Comparison of ENCODE assay signal across 8 mouse cellular contexts in the genomic region with DNA sequence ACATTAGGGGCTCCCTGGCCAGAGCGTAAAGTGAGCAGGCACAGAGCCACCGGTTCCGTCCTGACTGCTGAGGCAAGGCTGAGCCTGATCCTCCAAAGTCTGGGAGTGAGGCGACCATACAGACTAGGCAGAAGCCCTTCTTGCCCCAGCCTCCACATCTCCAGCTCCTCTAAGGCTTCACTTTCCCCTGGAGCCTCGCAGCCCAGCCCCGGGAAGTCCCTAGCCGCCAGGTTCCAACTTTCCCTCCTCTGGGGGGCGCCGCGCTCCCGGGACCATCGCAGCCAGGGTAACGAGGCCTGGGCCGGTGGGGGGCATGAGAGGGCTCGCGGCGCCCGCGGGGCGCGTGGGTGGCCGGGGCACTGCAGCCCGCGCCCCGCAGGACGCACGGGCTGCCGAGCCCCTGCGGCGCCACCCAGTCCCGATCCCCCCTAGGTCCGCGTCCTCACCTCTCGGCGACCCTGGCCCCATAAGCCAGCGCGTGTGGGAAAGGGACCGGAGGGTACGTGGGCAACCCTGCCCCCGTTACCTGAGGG. TPM values are rescaled to one million over a fixed set of nuclear protein-coding genes. Genes with fewer than 3 reads are reported as not detected.
DNase-seq lines count a peak whose midpoint lies in the region; ATAC-seq and TF ChIP-seq lines count a peak whose summit lies in the region.

No protein-coding gene starts in this region.

- H3K27me3 ChIP-seq in hindbrain, embryonic 11.5 days (ENCODE audit: control insufficient read depth, insufficient read depth, low read length): no peaks in the 10 kb centered on the region
- H3K27me3 ChIP-seq in lung, postnatal 0 days (replicated peaks; ENCODE audit: insufficient read depth, low read length): no peaks in the 10 kb centered on the region

- no peak for TF ChIP-seq EP300 in lung, postnatal 0 days (IDR thresholded peaks at IDR 0.05)

- H3K27ac ChIP-seq in hindbrain, embryonic 11.5 days (ENCODE audit: low read depth, low read length): peak overlapping the region; percentile 73
- H3K27ac ChIP-seq in lung, postnatal 0 days (ENCODE audit: low read length): peak overlapping the region; percentile 96

- peak; percentile 83 for TF ChIP-seq CTCF in lung, postnatal 0 days (IDR thresholded peaks at IDR 0.05)

- H3K4me3 ChIP-seq in hindbrain, embryonic 11.5 days (ENCODE audit: low read depth, low read length): peak overlapping the region; percentile 69
- H3K4me3 ChIP-seq in lung, postnatal 0 days (ENCODE audit: low read depth, low read length): peak overlapping the region; percentile 90

- no peaks in the 10 kb centered on the region for H3K36me3 ChIP-seq in hindbrain, embryonic 11.5 days (ENCODE audit: control insufficient read depth, insufficient read depth, low read length)
- no peaks in the 10 kb centered on the region for H3K36me3 ChIP-seq in lung, postnatal 0 days (ENCODE audit: insufficient read depth, low read length)

- peak; percentile 88 for DNase-seq in NIH3T3 (ENCODE audit: low read depth)
- peak; percentile 85 for DNase-seq in cerebellum, adult 9-11 months
- peak; percentile 56 to 81 for DNase-seq in frontal cortex, postnatal 10 days (ENCODE audit: low spot score in 2 of 2)
- DNase-seq in hindbrain, embryonic 11.5 days (ENCODE audit: low spot score): peak; percentile 82
- peak; percentile 85 to 91 for DNase-seq in layer of hippocampus, postnatal 10 days (ENCODE audit: low spot score in 2 of 2)
- peak; percentile 90 for DNase-seq in lung, postnatal 0 days (ENCODE audit: low spot score)
- DNase-seq in ovary, adult 18-20 months (ENCODE audit: low spot score): peak; percentile 71
- peak; percentile 82 for DNase-seq in thymus, postnatal 0 days (ENCODE audit: low spot score)

- H3K9ac ChIP-seq in hindbrain, embryonic 11.5 days (ENCODE audit: low read depth, low read length): peak overlapping the region; percentile 64
- peak overlapping the region; percentile 77 for H3K9ac ChIP-seq in lung, postnatal 0 days (replicated peaks; ENCODE audit: low read depth)

- under 1% methylated on average over 39 of the region's 40 CpGs for WGBS in hindbrain, embryonic 11.5 days
- 3% methylated on average over 25 of the region's 40 CpGs for WGBS in lung, postnatal 0 days

- peak overlapping the region; percentile 68 for H3K4me2 ChIP-seq in hindbrain, embryonic 11.5 days (replicated peaks; ENCODE audit: low read depth, low read length)
- peak overlapping the region; percentile 57 for H3K4me2 ChIP-seq in lung, postnatal 0 days (replicated peaks; ENCODE audit: low read depth, low read length)

- H3K9me3 ChIP-seq in hindbrain, embryonic 11.5 days (ENCODE audit: control insufficient read depth, low read length): no peaks in the 10 kb centered on the region
- H3K9me3 ChIP-seq in lung, postnatal 0 days (ENCODE audit: low read length): no peaks in the 10 kb centered on the region

- H3K4me1 ChIP-seq in hindbrain, embryonic 11.5 days (replicated peaks; ENCODE audit: control insufficient read depth, insufficient read depth, low read length): 0 out of 2 replicates have a peak, but pooled peaks cover 1% of the 10 kb centered on the region
- H3K4me1 ChIP-seq in lung, postnatal 0 days (ENCODE audit: insufficient read depth, low read depth, low read length): peaks cover 21% of the 10 kb centered on the region; the same call in 1 of the 2 replicates

- ATAC-seq in hindbrain, embryonic 11.5 days (ENCODE audit: low FRiP score): peak; percentile 86
- ATAC-seq in lung, postnatal 0 days: peak; percentile 64

RNA-seq across cellular contexts. Expression of gene Peak1, which starts 0.4 kb away (rescaled TPM):
- polyA plus RNA-seq in hindbrain, embryonic 11.5 days (2014; fragmentation: Nextera tagmentation; extraction: Ambion mirVana): 7.9 and 8.8 TPM in 2 replicates
- 10 to 100 TPM; 30.1 to 34.4 TPM for total RNA-seq in layer of hippocampus, postnatal 10 days (2021)
- polyA plus RNA-seq in lung, postnatal 0 days (2015; fragmentation: Nextera tagmentation; extraction: Ambion mirVana): 19.2 and 21.9 TPM in 2 replicates
- polyA plus RNA-seq in thymus, postnatal 0 days (2015; fragmentation: Nextera tagmentation; extraction: Ambion mirVana): 5.1 and 7.7 TPM in 2 replicates

RNA-seq across cellular contexts. Expression of gene Hmg20a, which starts 0.9 kb away (rescaled TPM):
- 72.9 and 76.2 TPM in 2 replicates for polyA plus RNA-seq in hindbrain, embryonic 11.5 days (2014; fragmentation: Nextera tagmentation; extraction: Ambion mirVana)
- 10 to 100 TPM; 60.3 to 62.8 TPM for total RNA-seq in layer of hippocampus, postnatal 10 days (2021)
- polyA plus RNA-seq in lung, postnatal 0 days (2015; fragmentation: Nextera tagmentation; extraction: Ambion mirVana): 22.2 and 25.6 TPM in 2 replicates
- polyA plus RNA-seq in thymus, postnatal 0 days (2015; fragmentation: Nextera tagmentation; extraction: Ambion mirVana): 44.7 and 48.3 TPM in 2 replicates

Comparison
In these comparisons a context has a peak if more than half of its experiments do, and no peak if none do; other contexts are left out.
1. Peak in every context shown above with its lines: DNase-seq, ATAC-seq, H3K4me3 ChIP-seq and H3K27ac ChIP-seq.